Mouse (Mus musculus): ENCODE results near the gene Rnf149.

DNA sequence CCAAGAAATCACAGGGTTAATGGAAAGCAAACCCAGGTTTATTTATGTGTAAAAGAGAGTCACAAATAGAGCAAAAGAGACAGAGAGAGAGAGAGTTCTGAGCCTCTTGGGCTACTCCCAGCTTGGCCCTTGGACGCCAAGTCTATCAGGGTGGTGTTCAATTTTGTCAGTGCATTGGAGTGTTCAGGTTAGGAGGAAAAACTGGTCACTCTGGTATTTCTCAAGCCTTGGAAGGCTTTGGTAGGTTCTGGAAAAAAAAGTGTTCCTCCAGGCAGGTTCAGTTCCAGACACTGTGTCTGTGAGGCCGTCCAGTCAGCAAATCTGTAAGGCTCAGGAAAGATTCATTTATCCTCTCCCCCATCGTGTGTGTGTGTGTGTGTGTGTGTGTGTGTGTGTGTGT lies 48.3 kb upstream of the Rnf149 start:
- no peak for TF ChIP-seq POLR2A (IDR thresholded peaks at IDR 0.05; ENCODE audit: low read depth, low read length)
- no peak for TF ChIP-seq CTCF (IDR thresholded peaks at IDR 0.05; ENCODE audit: borderline replicate concordance, insufficient read depth, low read length)

Data from embryonic fibroblast, embryonic 13.5 days (primary cell).